Mouse (Mus musculus): ENCODE measurements around the gene Hat1.

- TF ChIP-seq POLR2A (IDR thresholded peaks at IDR 0.05; ENCODE audit: extremely low read depth, insufficient read depth, low read length), result no peak
- no peak for TF ChIP-seq CTCF (IDR thresholded peaks at IDR 0.05; ENCODE audit: low read depth, low read length)
Measured at GRCm38 (mm10) chr2:71388951-71389763, at the start of gene Hat1.
